Mouse (Mus musculus) activated CD4-positive, CD25-positive, alpha-beta regulatory T cell (primary cell): Measurements from ENCODE around the gene Popdc3. TPM values are rescaled to one million over a fixed set of nuclear protein-coding genes. Genes with fewer than 3 reads are reported as not detected.

Experiments used
- polyA plus RNA-seq, 2 experiments: library from polyadenylated mRNA; unstranded; fragments of 100-300 nt; shearing (Covaris generic); gene quantifications; one replicate each; pipeline ENCODE4 v1.2.1; 2017

Popdc3 gene
- polyA plus RNA-seq = under 1 TPM in 1 of 2 experiments, not detected in 1; 0.38 TPM

DNA sequence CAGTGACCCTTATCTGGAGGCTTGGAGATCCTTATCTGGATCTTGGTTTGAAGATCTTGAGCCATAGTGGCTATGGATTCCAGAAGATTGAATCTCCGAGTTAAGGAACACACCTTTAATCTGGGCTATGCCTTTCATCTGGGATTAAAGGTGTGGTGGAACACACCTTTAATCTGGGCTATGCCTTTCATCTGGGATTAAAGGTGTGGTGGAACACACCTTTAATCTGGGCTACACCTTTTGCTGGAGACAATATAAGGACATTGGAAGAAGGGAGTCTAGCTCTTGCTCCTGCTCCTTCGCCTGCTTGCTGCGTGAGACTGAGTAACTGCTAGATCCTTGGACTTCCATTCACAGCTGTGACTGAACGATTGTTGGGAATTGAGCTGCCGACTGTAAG lies at the start of gene Popdc3:
Gene Popdc3, plus strand, starts transcription at position 301 of the 400 bp plus-strand sequence.

DNA sequence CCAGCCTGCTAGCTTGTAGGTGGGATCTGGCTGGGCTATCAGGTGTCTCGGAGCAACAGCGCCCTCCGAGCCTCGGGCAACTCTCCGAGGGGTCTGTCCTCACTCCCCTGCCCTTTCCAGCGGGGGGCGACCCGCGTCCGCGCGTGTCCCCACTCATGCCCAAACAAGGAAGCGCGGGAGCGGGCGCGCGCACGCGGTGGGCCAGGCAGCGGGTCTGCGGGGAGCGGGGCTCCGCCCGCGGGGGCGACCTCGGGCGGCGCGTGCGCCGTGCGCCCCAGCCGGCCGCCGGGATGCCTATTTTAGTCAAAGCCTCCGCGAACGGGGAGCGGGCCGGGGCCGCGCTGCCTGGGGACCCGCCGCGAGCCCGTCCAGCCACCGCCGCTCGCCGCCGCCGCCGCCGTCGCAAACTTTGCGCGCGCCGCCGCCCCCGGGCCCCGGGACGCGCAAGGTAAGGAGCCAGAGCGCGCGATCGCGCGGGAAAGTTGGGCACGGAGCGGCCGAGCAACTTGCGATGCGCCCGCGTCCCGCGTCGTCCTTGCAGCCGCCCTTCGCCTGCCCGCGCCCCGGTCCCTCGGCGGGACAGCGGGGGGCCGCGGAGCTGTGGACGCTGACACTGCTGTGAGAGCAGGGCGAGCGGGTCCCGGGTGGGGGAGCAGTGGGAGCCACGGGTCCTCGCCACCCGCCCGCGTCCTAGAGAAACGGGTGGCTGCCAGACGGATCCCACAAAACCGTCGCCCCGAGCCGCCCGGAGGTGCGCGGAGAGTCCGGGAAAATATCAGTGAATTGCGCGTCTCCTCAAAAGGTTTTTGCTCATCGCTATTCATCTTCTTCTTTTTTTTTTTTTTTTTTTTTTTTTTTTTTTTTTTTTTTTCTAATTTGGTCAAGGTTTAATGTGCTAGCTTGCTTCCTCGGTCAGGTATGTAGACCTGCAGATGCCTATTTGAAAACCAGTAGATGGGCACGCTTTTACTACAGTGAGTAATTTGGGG lies 157.8 kb downstream of the Popdc3 start, which contains the start of gene Bves:
Gene Bves, plus strand, starts transcription at position 339 of the 989 bp plus-strand sequence.

Other genes with a start within 250 kb of the Popdc3 start
- gene Prep, start 110.9 kb upstream of the Popdc3 start, polyA plus RNA-seq = 10 to 100 TPM in 1 of 2 experiments, 1 to 10 TPM in 1; 9.7 to 12.9 TPM
- gene Bves, start 157.7 kb downstream of the Popdc3 start, polyA plus RNA-seq = under 1 TPM in 1 of 2 experiments, not detected in 1; 0.07 TPM